Mouse (Mus musculus) cerebellum, adult 2 months (tissue): Measurements from ENCODE around the gene Rab31. TPM values are rescaled to one million over a fixed set of nuclear protein-coding genes. Genes with fewer than 3 reads are reported as not detected.
A peak's percentile ranks its signal among the peaks of the same experiment; 100 is the strongest.

ENCODE experiments used
- DNase-seq, 2 experiments: peaks; one replicate each; pipeline ENCODE4 v3.0.0; 2021
- H3K27ac ChIP-seq: fragments of 200-500 bp; 2 replicates; pipeline ENCODE4 v1.5.1; 2012; ENCODE audit warnings: low read length, control low read depth, inconsistent platforms; ENCODE audit not compliant: insufficient read depth
- H3K27me3 ChIP-seq: fragments of 200-500 bp; 2 replicates; pipeline ENCODE4 v1.6.1; 2012; ENCODE audit warnings: inconsistent platforms, mild to moderate bottlenecking, low read length, moderate library complexity; ENCODE audit not compliant: control insufficient read depth, insufficient read depth
- H3K4me1 ChIP-seq: fragments of 200-500 bp; 2 replicates; pipeline ENCODE4 v1.6.1; 2011; ENCODE audit warnings: low read length; ENCODE audit not compliant: control insufficient read depth, insufficient read depth
- H3K4me3 ChIP-seq: fragments of 200-500 bp; replicated peaks from 2 replicates; pipeline ENCODE3; 2011; ENCODE audit warnings: mild to moderate bottlenecking, low read depth, low read length, control low read depth; ENCODE audit not compliant: insufficient read depth
- CTCF ChIP-seq: fragments of 200-500 bp; IDR thresholded peaks from 2 replicates; pipeline ENCODE4 v1.5.1; 2011; ENCODE audit warnings: low read depth, mild to moderate bottlenecking, control low read depth, low read length, moderate library complexity, borderline replicate concordance; ENCODE audit not compliant: insufficient read depth
- POLR2A ChIP-seq: fragments of 200-500 bp; IDR thresholded peaks from 2 replicates; pipeline ENCODE4 v1.6.1; 2011; ENCODE audit warnings: low read length, control low read depth, borderline replicate concordance; ENCODE audit not compliant: insufficient read depth
- WGBS: fragments of 180-500 bp; shearing (Covaris S2); methylation state at CpG from one replicate; pipeline ENCODE4 v1.1.7; 2018; 5-methylcytosine and 5-hydroxymethylcytosine counted together
- polyA plus RNA-seq: library from polyadenylated mRNA; depleted of rRNA; stranded (reverse); fragments of >200 nt; gene quantifications from 2 replicates; pipeline ENCODE4 v1.2.3, GENCODE M21; 2012

Gene Rab31
- polyA plus RNA-seq, 1 experiment: 79.7 TPM

DNA sequence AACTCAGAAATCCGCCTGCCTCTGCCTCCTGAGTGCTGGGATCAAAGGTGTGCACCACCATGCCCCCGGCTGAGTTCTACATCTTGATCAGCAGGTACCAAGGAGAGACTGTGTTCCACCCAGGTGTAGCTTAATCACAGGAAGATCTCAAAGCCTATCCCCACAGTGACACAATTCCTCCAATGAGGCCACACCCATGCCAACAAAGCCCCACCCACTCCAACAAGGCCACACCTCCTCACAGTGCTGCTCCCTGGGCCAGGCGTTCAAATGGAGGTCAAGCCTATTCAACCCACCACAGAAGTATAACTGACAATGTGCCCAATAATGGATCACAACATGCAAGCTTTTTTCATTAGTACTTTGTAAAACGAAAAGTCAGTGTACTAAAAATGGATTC lies 4.9 kb upstream of the Rab31 start:
- H3K27ac ChIP-seq: no peak overlapping the region
- WGBS: 86% methylated on average over 4 of the region's 4 CpGs
- H3K4me3 ChIP-seq: no peak overlapping the region
- TF ChIP-seq CTCF (no peak), POLR2A (no peak)
- DNase-seq: no peak
- H3K4me1 ChIP-seq: peaks cover 4% of the 10 kb centered on the region; the same call in 1 of the 2 replicates
- no peaks in the 10 kb centered on the region for H3K27me3 ChIP-seq

- no peak overlapping the region for H3K27ac ChIP-seq
- no peak overlapping the region for H3K4me3 ChIP-seq
- no peaks in the 10 kb centered on the region for H3K27me3 ChIP-seq
- WGBS: 87% methylated on average over 1 of the region's 1 CpGs
- TF ChIP-seq CTCF: no peak
- no peak for TF ChIP-seq POLR2A
- DNase-seq: no peak
- H3K4me1 ChIP-seq: no peaks in the 10 kb centered on the region; the same call in 1 of the 2 replicates
These were observed 3.7 kb upstream of the Rab31 start for GRCm38 (mm10) chr17:65776228-65776627.

DNA sequence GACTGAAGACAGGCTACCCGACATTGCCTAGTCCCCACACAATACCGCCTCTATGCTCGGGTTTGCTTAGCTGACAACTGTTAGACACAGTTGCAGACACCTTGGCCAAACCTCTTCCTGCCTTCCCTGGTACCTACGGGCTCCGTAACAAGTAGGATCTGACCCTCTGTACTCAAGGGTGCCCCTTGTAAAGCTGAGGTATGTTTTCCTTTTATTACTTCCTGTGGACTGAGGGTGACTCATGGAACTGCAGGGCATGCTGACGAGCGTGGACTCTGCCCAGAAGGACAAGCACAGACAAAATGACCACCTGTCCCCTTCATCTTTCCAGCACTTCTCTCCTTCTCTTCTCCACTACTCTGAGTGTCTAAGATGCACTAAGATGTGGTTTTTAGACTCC lies 1.9 kb upstream of the Rab31 start:
- no peak for TF ChIP-seq CTCF
- no peak for TF ChIP-seq POLR2A
- no peaks in the 10 kb centered on the region for H3K27me3 ChIP-seq
- no peak overlapping the region for H3K27ac ChIP-seq
- peaks cover 6% of the 10 kb centered on the region for H3K4me1 ChIP-seq
- no peak for DNase-seq
- no peak overlapping the region for H3K4me3 ChIP-seq
- 64% methylated on average over 7 of the region's 7 CpGs for WGBS

GRCm38 (mm10) chr17:65773617-65774016 lies 1.1 kb upstream of the Rab31 start:
- peak in 1 of 2 experiments; percentile 28 for DNase-seq
- no peak for TF ChIP-seq POLR2A
- no peak for TF ChIP-seq CTCF
- H3K4me1 ChIP-seq: peaks cover 12% of the 10 kb centered on the region
- H3K27ac ChIP-seq: no peak overlapping the region
- H3K4me3 ChIP-seq: no peak overlapping the region
- H3K27me3 ChIP-seq: no peaks in the 10 kb centered on the region
- WGBS: 70% methylated on average over 4 of the region's 4 CpGs

GRCm38 (mm10) chr17:65770982-65771915 lies 1.3 kb downstream of the Rab31 start:
- TF ChIP-seq CTCF (no peak), POLR2A (no peak)
- Histone ChIP-seq H3K27me3 (no peaks in the 10 kb centered on the region), H3K4me3 (peak overlapping the region; percentile 85), H3K4me1 (peaks cover 13% of the 10 kb centered on the region), H3K27ac (no peak overlapping the region; the same call in 1 of the 2 replicates)
- WGBS: 61% methylated on average over 17 of the region's 17 CpGs
- no peak for DNase-seq

DNA sequence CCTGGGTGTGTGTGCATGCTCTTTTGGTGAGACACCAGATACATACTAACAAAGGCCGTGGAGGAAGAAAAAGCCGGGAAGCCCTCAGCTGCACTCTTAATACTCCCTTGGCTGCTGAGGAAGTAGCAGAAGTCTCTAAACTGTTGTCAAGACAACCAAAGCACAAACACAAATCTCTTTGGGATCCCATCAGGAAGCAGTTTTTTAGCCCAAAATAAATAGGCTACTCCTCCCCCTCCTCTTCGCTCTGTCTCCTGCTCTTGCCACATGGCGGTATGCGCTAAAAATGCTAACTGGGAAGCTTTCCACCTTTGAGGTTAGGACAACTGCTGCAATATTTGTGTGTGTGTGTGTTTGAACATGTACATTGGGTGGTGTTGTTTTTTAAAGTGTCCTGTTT lies 4.1 kb downstream of the Rab31 start:
- Histone ChIP-seq H3K4me1 (peaks cover 13% of the 10 kb centered on the region), H3K4me3 (no peak overlapping the region), H3K27me3 (no peaks in the 10 kb centered on the region), H3K27ac (no peak overlapping the region)
- DNase-seq: peak in 1 of 2 experiments; percentile 53
- TF ChIP-seq POLR2A (no peak), CTCF (no peak)
- 47% methylated on average over 5 of the region's 5 CpGs for WGBS

DNA sequence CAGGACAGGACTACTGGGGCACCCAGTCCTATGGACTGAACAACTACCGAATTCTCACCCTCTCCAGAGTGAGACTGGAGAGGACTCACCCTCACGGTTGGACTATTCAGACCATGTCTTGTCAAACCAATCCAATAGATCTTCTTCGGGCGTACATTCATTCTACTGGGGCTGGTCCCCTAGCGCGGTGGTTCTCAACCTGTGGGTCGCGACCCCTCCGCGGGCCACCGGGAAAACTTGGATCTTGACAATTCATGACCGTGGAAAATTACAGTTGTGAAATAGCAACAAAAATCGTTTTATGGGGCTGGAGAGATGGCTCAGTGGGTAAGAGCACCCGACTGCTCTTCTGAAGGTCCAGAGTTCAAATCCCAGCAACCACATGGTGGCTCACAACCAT lies 9.3 kb downstream of the Rab31 start:
- Histone ChIP-seq H3K4me3 (no peak overlapping the region), H3K4me1 (no peaks in the 10 kb centered on the region; the same call in none of the 2 replicates), H3K27ac (no peak overlapping the region), H3K27me3 (no peaks in the 10 kb centered on the region)
- TF ChIP-seq CTCF: no peak
- no peak for TF ChIP-seq POLR2A
- WGBS: 96% methylated on average over 14 of the region's 14 CpGs
- no peak for DNase-seq

DNA sequence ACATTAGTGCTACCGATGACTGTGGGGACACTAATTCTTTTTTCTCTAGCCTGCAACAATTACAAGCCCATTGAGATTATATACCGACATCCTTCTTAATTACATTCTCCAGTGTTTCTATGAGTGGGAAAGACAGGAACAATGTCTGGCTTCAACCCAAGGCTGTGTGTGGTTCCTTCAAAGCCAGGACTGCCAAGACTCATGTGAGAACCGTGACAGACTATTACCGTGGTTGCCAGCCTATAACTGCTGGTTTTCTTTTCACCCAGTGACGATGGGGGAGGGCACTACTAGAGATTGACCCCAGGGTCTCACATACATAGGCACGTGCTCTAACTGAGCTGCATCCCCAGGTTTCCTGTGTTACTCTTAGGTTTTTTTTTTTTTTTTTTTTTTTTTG lies 15.4 kb downstream of the Rab31 start:
- no peak overlapping the region for H3K4me3 ChIP-seq
- DNase-seq: no peak
- no peaks in the 10 kb centered on the region for H3K27me3 ChIP-seq
- H3K4me1 ChIP-seq: no peaks in the 10 kb centered on the region; the same call in 1 of the 2 replicates
- no peak overlapping the region for H3K27ac ChIP-seq
- no peak for TF ChIP-seq CTCF
- no peak for TF ChIP-seq POLR2A
- WGBS: 21% methylated on average over 6 of the region's 6 CpGs

- no peak overlapping the region for H3K4me3 ChIP-seq
- no peaks in the 10 kb centered on the region; the same call in 1 of the 2 replicates for H3K4me1 ChIP-seq
- TF ChIP-seq POLR2A (no peak), CTCF (no peak)
- no peaks in the 10 kb centered on the region for H3K27me3 ChIP-seq
- no peak overlapping the region for H3K27ac ChIP-seq
- WGBS: 89% methylated on average over 3 of the region's 3 CpGs
- no peak for DNase-seq
These were observed 16.7 kb downstream of the Rab31 start for GRCm38 (mm10) chr17:65755857-65756256.
